Mouse (Mus musculus) urinary bladder, postnatal 25 days (tissue): Measurements from ENCODE around the gene Zkscan2.

Source experiments
- DNase-seq: peaks from one replicate; pipeline ENCODE4 v3.0.0; 2022; ENCODE audit warnings: low spot score

Zkscan2 gene

DNA sequence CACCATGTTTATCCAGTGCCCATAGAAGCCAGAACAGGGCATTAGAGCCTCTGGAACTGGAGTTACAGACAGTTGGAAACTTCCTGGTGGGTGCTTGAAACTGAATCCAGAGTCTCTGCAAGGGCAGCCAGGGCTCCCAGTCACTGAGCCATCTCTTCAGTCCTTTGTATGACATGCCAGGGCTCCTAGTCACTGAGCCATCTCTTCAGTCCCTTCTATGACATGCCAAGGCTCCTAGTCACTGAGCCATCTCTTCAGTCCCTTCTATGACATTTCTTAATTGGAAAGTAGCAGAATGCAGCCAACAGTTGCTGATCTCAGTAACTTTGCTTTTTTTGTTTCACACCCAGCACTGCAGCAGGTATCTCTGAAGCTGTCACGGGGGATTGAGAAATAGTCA, 58.2 kb downstream of the Zkscan2 start:
- no peak for DNase-seq

DNA sequence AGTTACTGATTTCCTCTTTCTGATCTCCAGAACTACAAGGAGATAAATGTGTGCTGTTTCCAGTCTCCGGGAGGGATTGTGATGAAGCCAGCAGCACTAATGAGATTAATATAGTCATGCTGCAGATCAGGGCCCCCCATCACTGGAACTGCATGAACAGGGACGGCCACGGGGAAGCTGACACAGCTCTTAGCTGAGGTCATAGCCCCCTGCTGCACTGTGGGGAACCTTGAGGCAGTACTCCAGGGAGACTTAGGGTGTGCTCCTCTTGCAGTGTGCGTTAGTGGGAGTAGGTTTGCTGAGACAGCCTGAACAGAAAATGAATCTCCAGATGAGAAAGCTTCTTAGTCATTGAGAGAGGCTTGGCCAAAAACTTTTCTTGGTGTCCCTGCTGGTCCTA, 69.0 kb downstream of the Zkscan2 start:
- no peak for DNase-seq

DNA sequence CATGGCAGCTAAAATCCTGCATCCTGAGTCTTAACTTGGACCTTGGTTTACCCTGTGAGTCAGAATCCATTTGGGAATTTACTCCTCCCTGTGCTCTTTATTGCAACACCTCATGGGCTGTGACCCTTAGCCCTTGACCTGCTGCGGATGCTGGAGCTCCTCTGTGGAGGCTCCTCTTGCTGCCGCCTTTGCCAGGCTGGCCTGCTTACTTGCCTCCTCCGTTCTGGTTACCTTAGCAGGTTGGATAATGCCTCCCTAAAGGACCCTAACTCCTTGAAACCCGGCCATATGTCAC, 69.9 kb downstream of the Zkscan2 start:
- DNase-seq, result no peak

DNA sequence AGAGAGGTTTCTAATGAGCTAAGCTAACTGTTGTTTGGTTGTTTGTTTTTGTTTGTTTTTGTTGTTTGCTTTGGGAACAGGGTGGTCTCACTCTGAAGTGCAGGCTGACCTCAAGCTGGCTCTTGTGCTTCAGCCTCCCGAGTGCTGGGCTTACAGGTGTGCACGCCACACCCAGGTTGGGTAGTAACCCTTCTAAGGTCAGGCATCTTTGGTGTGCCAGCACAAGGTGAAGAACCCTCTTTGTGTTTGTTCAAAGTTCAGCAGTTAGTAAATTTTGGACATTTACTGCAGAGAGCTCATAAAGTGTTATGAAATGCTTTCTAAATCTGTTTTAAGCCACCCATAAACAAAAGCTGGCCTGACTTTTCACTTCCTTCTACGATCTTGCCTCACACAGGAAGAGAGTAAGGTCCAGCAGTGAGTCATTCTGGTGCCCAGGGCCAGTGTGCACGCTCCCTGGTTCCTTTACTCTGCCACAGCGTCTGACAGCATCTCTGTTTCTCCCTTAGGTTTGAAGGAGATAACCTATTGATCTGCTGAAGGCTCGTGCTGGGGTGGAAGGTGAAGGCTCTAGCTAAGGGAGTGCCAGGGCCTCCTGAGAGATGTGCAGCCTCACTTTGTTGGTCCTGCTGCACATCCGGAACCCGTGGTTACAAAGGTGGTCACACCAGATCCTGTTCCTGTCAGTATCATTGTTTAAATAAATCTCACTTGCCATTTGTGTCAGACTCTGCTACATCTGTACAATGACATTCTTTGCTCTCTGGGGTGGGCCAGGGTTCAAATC, 70.4 kb downstream of the Zkscan2 start:
- DNase-seq, result no peak
